Mouse (Mus musculus) retina, adult 2 months (tissue): ENCODE measurements around the gene Bola3.
A peak's percentile ranks its signal among the peaks of the same experiment; 100 is the strongest.

Experiments used
- DNase-seq: peaks from one replicate; pipeline ENCODE4 v3.0.0-alpha.2; 2012; ENCODE audit warnings: low read depth, low spot score

The Bola3 gene

DNA sequence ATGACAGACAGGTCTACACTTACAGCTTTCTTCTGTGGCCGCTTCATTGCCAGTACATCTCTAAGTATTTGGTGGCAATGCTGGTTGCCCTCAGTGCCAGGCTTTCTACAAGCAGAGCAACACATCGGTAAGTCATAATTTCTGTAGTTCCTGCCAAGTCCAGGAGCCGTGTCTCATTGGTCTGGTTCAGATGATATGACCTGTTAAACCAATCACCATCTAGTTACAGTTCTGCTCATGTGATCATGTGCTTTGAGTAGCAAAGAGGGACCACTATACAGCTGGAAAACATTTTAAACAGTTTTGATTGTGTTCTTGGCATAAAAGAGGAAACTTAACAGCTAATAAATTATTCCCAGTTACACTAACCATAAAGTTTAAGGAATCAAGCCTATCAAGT, 1.0 kb upstream of the Bola3 start:
- no peak for DNase-seq

DNA sequence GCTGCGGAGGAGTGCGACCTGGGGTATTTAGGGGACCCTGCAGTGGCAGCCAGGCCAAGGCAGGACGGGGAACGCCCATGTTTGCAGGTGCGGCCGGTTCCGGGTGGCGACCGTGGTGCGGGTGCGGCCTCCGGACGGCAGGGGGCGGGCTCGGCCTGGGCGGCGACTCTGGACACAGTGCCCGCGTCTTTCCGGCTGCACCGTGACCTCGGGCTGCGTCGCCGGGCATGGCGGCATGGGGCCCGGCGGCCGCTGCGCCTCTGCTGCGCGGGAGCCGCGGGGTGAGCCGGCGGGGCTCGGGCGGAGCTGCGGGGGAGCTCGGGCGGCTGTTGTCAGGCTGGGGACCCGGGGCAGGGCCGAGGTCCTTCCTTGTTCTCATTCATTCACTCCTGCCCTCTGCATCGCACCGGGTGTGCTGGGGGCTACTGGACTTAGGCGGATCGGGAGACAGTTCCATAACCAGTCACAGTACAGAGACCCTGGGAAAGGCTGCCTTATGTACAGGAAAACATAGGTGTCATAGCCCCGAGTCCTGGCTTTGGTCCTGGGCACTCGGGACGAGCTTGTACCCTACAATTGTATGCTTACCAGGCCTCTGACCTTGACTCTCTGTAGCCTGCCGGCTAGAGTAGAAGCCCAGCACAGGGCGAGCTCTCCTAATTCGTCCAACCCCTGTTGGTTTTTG, 469 bp downstream of the Bola3 start:
- peak; percentile 61 for DNase-seq

DNA sequence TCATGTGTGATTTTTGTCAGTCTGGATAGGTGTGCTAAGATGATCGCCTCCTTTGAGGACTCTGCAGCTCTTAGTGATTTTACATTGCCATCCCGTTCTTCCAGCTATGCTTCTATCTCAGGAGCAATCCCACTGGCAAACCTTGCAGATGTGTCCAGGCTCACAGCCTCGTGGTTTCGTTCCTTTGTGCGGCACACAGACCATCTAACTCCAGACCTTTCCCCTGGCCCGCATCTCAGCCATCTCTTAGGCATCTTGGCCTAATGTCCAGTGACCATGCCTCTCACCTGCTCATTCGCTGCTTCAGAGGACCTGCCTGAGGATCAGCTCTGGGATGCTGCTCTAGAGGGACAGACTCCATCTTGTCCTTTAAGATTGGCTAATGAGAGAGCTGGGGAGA, 1.2 kb downstream of the Bola3 start:
- no peak for DNase-seq

DNA sequence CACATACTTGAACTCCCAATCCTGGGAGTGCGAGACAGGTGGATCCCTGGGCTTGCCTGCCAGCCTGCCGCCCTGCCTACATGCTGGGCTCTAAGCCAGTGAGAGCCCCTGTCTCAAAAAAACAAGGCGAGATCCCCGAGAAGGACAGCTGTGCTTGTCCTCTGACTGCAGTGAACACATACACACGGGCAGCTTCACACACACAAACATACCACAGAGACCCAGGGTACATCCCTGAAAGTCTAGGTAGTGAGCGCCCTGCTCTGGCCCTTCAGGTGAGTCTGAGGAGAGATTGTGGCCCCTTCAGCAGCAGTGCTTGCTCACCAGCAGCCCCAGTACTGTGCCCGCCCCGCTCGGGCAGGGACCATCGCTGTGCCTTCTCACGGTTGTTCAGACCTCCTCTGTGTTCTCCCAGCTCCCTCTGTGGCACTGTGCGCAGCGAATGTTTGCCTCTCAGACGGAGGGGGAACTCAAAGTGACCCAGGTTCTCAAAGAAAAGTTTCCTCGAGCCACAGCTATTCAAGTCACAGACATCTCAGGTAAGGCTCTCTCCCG, 2.0 kb downstream of the Bola3 start:
- DNase-seq, result no peak

DNA sequence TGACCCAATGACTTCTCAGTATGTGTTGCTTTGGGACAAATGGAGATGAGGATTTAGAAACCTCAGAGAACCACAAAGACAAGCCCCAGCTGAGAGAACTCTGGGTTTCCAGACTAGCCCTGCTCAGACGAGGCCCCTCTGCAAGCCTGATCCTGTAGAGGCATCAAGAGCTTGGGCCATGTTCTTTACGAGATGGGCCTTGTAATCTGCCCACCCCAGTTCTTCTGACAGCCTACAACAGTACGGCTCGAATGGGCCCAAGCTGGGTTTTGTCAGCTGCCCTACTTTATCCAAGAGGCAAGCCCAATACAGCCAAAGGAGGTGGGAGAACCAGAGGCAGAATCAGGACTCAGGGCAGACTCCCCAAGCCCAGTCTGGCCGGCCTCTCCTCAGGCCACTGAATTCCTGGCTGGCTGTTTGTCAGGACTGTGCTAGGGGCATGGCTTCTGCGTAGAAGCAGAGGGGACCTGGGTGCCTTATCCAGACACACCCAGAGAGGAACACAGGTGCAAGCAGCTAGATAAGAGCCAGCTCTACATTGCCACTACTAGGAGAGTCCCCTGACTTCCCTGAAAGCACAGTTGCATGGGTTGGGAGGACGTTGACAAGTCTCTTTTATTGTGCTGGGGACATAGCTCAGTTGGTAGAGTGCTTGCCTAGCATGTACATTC, 2.7 kb downstream of the Bola3 start:
- DNase-seq, result no peak

DNA sequence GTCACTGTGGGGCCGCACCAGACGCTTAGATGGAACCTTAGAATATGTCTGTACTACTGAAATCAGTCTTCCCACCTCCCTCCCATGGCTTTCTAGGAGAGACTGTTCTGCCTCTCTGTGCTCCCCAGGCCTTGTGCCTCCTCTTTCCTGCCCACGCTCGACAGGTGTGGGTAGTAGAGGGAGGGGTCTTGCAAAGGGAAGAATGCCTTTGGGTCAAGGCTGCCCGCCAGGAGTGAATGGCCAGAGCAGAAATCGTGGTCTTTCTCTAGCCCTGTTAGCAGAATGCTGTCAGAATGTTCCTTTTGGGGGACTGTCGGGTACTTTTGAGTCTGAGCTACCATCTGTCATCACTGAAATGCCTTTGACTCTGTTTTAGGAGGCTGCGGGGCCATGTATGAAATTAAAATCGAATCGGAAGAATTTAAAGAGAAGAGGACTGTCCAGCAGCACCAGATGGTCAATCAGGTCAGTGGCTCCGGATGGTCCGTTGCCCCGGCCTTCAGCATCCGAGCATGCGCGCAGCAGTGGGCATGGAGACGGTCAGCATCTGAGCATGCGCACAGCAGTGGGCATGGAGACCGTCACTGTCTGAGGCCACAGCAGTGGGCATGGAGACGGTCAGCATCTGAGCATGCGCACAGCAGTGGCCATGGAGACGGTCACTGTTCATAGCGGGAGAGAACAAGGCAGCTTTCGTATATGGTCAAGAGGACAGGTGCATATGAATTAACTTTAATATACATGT, 3.9 kb downstream of the Bola3 start:
- peak; percentile 18 for DNase-seq

DNA sequence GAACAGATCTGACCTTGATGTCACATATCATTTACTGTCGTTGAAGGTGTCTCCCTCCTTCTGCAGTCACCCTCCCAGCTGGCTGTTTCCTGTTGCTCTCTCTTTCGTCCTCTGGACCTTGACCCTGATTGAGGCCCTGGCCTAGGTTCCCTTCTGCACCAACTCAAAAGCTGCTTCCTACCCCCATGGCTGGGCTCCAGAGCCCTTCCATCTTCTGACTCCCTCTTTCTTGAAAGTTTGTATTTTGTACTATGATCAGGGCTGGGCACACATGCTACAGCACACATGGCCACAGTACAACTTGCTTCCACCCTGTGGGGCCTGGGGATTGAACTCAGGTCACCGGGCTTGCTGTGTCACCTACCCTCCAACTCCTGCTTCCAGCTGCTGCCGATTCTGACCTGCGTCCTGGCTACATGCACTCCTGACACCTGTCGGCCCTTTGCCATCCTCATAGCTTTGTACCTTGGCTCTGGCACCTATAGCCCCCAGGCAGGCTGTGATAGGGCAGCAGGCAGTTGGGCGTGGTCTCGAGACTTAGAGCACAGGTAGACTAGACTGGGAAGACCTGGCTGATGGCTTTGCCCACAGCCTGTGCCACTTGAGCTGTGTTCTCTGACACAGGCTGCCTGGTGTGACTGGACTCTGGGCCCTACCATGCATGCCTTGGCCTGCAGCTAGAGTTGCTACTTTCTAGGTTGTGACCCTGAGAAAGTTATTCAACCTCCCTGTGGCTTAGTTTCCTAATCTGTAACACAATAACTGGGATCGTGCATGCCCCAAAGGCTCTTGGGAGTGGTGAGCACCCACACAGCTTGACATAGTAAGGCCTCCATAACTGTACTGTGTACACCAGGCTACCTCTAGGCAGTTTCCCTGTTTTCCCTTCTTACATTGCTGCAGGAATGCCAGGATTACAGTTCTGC, 6.2 kb downstream of the Bola3 start:
- no peak for DNase-seq

DNA sequence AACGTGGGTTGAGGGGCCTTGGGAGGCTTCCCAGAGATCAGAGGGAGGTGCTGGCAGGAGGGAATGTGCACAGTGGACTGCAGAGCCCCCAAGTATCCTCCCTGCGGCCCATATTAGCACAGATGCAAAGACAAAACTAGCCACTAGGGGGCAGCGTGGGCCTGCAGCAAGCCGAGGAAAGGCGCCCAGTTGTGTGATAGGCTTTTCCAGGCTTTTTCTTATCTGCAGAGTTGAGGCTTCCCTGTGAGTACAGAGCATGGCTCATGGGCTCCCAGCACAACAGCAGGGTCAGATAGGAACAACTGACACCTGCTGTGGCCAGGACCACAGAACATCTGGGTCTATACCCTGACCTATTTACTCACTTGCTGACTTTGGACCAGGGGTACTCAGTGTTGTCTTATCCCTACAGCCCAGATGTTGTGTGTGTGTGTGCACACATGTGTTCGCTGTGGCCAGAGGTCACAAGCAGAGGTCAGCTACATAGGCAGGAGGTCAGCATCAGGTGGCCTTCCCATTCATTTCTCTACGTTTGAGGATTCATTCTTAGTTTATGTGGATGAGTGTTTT, 7.7 kb downstream of the Bola3 start:
- DNase-seq, result peak; percentile 60

DNA sequence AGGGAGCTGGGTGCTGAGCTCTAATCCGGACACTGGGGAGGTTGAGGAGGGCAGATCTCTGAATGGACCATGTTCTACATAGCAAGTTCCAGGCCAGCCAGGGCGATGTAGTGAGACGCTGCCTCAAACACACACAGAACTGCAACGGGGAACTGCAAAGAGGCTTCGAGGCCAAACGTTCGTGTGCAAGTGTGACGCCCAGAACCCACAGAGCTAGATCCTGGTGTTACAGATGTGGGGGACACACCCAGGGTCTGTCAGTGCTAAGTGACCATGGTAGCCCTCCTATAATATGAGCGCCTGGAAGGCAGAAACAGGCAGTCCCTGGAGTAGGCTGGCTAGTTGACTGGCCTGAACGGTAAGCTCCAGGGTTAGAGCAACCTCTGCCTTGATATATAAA, 8.5 kb downstream of the Bola3 start:
- no peak for DNase-seq

DNA sequence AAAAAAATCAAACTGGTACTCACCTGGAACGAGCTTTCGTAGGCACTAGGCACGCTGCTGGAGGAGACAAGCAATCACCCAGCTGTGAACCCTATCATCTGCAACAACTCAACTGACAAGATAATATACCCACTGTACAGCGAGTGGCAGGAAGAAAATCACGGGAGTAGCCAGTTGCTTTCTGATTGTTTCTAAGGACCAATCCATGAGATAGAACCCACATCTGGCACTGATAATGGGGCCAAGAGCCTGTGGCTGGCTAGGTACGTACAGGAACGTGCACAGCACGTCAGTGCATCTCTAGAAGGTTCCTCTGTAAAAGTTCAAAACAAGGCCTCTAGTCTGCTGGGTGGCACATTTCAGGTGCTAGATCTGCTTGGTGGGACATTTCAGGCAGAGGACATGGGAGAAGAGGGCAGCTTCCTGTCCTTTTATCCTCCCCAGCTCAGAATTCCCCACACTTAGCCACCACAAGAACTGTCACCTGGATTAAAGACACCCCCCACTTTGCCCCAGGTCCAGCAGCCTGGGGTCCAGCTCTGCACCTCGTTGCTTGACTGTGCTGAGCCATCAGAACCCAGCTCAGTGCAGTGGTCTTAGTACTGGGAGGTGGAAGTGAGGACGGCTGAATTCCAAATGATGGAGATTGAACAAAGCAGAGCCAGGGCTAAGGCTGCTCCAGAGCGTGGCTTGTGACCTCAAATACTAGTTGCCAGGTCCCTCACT, 12.7 kb downstream of the Bola3 start:
- DNase-seq, result no peak

DNA sequence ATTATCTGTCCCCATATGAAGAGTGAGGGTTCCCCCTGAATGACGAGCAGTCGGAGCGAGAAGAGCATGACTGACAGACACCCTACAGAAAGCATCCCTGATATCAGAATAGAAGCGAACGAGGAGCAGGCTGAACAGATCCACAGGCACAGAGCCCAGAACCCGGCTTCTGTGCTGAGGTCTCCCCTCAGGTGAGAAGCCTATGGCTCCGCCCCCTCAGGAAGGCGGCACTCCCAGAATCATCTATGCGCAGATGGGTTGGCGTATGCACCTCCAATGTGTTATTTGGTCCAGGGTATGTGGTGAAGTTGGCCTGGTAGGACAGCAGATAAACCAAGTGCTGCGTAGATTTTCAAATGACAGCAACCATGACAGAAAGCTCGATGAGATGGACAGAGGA, 14.1 kb downstream of the Bola3 start:
- DNase-seq, result no peak

DNA sequence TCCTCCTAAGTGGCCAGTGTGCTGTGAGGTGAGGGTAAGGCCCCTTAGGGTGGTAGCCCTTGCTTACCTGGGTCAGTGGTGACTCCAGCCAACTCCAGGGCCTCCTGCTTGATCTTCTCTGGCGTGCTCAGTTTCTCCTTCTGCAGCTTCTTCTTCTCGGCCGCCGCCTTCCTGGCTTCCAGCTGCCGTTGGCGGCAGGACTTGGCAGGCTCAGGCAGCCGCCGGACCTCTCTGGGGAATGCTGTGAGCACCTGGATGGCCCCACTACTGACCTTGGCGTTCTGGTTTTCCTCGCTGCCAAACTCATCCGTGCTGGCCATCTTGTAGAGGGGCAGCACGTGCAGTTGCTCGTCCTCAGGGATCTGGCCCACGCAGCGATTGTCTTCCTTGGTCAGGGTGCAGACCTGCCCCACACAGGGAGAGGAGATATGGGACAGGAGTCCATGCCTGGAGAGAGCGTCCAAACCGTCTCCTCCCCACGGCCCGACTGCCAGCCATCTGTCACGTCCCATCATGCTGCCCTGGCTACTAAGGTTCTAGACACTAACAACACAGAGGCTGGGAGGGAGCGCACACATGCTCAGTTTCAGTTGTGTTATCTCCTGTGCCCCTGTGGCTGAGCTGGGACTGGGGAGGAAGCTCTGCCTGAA, 21.5 kb downstream of the Bola3 start:
- DNase-seq, result no peak

DNA sequence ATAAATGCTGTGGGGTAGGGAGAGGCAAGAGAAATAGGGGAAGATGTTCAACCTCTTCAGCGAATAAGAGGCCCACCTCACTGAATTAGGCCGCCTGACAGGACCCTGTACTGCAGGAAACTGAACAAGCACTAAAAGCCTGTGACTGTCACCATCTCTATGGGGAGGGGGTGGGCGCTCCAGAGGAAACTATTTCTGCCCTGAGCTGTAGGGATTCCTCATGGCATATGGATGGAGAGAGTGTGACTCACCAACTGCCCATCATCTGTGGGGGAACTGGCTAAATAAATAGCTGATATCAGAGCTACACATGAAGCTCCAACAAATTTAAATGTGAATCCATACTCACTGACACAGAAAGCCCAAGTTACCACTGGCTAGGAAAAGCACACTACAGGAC, 22.4 kb downstream of the Bola3 start:
- no peak for DNase-seq

DNA sequence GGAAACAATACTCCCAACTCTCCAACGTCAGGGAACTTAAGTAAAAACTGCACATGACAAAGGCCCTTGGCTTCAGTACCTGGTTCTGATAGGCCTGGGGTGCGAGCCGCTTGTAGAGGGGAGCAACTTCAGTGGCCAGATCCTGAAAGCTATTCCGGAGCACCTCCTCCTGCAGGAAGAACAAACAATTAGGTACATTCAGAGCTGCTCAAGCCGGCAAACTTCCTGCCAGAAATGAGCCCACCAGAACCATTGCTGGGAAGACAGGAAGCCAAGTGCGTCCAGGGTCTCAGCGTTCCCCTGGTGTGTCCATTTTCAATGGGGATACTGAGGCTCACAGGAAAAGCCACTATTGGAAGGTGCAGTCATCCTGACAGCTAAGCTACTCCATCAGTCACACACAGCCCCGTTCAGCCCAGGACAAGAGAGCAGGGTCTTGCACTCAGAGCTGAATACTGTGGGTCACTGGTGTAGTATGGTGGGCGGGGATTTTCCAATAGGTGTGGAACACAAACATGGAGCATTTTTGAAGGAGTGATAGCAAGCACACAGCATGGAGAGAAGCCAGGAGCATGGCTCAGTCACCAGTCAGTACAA, 24.9 kb downstream of the Bola3 start:
- DNase-seq, result no peak

DNA sequence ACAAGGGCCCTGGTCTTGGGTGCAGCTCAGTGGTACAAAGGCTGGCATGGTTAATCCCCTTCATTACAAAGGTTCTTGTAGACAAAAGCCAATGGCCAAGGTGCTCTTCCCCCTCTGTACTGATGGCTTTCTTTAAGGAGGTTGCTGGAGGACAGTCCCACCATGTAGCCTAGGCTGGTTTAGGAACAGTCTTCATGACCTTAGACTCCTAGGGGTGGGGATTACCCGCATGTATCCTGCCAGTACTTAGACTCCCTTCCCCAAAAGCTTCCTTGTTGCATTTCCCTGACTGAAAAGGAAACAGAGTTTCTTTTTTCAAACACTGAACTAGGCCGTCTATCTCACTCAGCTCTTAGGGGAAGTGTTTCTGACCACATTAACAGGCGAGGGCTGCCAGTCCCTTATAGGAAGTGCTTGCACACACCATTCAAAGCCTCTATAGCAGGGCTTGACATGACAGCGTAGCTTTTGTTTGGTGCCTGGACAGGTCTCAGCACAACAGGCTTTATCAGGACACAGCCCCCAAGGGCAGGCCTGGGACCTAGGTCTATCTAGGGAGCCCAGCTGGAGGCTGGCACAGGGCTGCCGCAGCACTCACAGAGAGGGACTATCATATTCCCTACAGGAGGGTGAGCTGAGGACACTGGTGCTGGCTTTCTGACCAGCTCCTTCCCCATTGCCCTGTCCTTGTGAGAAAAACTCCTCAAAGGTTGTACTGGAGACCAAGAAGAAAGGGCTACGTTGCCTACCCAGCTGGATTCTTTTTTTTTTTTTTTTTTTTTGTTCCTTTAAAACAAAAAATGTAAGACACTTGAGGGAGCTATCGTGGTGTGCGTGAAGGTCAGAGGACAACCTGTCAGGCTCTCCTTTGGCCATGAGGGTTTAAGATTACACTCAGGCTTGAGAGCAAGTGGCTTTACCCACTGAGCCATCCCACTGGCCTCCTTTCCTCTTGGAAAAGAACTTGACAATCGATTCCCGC, 32.9 kb downstream of the Bola3 start:
- DNase-seq, result no peak

DNA sequence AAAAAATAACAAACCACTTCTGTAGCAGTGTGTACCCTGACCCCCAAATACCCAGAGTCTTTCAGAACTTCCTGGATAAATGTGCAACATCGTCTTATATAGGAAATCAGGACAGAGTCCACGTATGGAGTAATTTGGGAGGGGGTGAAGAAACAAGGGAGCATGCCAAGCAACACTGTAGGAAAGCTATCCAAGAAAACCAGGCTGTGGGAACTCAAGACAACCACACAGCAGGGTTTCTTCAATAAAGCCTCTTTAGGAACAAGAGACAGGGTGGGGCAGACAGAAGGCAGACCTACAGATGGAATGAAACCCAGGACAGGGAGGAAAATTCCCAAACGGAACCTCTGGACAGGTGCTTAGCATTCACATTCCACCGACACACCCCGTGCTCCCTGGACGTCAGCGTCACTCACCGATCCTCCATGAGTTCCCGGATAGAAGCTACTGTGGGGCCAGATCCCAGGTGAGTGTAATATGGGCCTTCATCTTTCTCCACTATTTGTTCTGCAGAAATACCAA, 36.7 kb downstream of the Bola3 start:
- no peak for DNase-seq

DNA sequence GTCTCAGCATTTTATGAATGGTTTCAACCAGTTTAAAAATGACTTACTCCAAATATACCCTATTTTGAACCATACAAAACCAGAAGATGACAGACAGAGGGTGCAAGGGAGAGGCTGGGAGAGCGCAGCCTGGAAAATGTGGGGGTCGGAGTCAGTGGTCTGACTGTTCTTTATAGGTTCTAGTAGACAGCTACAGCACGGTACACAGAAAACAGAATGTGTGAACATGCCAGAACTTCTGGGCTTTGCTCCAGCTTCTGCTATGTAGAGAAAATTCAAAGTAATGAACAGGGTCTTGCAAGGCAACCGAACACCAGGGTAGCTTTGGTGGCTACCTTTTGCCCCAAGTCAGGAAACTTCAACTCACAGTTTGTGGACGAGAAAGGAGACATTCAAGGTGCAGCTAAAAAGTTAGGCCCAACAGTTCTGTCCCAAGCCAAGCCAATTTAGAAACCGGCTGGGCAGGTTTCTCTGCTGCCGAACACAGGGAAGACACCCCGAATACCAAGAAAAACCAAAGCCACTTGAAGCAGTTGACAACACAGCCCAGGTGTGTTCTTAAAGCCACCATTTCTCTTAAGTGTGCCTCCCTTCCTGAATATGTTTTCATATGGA, 43.3 kb downstream of the Bola3 start:
- no peak for DNase-seq

DNA sequence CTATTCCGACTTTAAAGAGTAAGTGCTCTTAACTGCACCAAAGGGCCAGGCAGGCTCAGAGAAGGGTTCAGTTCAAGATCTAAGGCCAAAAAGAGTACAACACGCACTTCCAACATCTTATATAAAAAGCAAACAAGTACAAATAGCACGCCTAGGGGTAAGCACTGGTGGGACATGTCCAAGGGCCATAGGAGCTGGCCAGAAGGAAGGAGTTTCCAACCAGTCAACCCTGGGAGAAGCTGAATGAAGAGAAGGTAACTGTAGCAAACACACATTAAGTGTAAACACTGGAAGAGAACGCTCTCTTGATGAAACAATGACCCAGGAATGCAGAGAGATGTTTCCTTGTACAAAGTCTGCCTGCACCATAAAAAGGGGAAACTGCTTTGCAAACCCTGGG, 45.2 kb downstream of the Bola3 start:
- no peak for DNase-seq
